Mouse (Mus musculus) heart, postnatal 36 days (tissue): ENCODE measurements at regions not wholly inside any gene's neighbourhood (a gene's known extent, or its start where the extent isn't known, plus 50 kb on each side); places are given as distances from the start of the nearest gene placed in this dataset.
A peak's percentile ranks its signal among the peaks of the same experiment; 100 is the strongest.

Source experiments
- DNase-seq, 2 experiments: peaks; one replicate each; pipeline ENCODE4 v3.0.0; 2021 to 2022
- intact Hi-C: fragments of 180-260 bp; cut with DNase I; formaldehyde crosslinking; loops from one replicate; pipeline ENCODE4 v1.15.1; 2025

DNA sequence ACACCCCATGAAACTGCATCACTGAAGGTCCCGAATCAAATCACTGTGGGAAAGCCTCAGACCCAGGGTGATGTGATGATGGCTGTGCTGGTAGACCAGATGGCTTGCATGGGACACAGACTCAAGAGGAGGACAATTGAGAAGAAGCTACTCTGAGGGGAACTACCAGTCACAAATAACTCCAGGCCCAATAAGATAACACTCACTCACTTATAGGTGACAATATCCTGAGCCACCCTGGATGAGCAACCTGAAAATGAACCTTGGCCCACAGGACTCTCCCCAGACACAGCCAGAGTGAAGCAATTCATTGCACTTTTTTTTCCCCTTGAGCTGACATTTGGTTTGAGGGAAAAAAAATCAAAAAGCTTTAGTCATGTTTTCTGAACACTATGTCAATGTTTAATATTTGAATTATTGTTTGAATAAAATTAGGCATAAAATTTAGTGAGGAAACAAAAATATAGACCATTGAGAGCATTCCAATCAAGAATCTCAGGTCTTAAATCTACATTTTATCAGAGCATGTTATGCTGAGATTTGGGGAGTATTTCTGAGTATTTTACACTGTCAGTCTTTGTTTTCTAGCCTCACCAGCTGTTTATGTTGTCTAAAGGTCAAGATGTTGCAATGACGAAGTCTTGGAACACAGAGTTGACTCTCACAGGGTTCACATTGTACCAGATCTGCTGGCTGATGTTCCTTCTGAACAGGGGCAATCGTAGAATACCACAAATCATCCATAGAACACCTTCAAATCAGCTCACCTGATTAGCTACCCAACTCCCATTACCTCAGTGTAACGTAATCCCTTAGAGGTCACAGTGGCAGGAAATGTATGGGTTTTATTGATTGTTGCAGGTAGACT, 67.9 kb upstream of the Gm6993 start:
- no peak for DNase-seq
- intact Hi-C loops, result loop anchor here (1.0 to 5.0 kb wide), 2 partner anchors 12 to 40 kb away; no protein-coding TSS in a partner anchor

DNA sequence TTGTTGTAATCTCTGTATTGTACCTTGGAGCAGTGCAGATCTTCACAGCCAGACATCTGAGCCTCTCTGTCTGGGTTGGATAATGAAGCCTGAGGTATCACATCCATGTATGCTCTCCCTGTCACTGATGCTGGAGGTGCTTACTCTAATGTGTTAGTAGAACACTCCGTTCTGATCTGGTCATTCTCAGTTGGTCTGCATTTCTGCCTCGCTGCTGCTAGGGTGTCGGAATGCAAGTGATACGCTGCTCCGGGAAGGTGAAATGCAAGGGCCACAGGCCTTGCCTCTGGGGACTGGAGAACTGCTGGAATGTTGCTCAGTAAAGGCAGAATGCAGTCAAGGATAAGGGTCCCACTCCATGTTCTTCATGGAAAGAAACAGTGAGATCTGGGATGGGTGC, 67.1 kb upstream of the Gm6993 start:
- intact Hi-C loops, result loop anchor here (5.0 kb wide), 1 partner anchor 39 kb away; no protein-coding TSS in a partner anchor
- no peak for DNase-seq

DNA sequence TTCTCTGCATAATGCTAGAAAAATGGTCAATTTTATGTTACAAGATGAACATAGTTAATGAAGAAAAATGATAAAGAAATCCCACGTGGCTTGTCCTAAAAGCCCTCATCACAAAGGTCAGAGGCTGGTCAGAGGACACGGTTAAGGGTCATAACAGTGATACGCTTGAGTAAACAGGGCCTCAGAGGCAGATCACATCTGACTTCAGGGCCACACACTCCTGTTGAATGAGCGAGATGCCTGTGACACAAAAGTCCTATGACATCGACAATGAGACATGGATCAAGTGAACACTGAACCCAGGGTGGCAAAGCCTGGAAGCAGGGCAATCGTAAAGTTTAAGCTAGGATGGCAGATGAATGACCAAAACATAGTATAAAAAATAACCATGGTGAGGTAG, 61.0 kb upstream of the Gm6993 start:
- DNase-seq, result no peak
- intact Hi-C loops, result no loop called here

DNA sequence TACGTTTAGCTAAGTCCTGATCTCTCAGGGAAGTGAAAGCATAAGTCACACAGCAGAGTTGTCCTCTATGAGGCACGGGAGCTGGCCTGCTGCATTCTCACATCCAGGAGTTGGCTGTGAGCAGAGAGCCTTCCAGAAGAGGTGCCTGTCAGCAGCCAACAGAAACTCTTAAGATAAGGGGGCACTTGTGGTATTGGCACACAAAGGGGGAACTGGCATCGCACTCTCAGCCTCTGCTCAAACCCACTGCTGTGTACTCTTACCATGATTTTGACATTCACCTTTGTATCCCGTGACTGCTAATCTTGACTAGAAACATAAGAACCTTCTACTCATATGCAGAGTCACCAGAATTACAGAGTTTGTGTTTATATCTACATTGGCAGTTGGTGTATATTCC, 56.9 kb upstream of the Gm6993 start:
- intact Hi-C loops, result loop anchor here (1.0 kb wide), 1 partner anchor 11 kb away; no protein-coding TSS in a partner anchor
- peak in 1 of 2 experiments; percentile 47 for DNase-seq

DNA sequence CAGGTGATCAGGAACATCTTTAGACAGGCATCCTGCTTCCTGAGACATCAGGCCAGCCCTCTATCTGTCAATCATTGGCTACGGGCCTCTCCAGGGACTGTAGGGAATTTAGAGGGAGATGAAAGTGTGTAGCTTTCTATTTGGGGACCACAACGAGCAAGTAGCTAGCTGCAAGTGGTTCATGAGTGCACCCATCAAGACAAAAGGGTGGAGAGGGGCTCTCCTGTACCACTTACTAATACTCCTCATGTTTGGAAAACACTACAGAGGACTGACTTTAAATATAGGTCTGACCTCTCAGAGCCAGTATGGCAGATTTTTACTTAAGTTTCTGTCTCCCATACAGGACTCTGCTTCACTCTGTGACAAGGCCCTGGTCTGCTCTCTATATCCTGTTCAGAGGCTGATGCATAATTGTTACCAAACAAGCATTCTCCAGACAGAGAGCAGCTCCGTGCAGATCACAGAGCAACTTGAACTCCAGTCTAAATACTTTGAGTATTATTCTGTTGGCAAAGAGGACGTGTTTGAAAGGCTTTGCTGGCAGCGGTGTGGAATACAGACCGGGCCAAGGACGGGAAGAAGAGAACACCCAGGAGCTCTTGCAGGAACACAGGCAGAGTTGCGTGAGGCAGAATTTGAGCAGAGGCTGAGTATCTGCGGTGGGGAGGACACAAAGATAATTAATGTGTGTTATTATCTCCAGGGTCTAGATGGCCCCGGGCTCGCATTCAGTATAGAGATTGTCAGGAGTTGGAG, 56.2 kb upstream of the Gm6993 start:
- DNase-seq, result peak; percentile 59 to 65
- intact Hi-C loops, result loop anchor here (1.0 kb wide), 1 partner anchor 12 kb away; no protein-coding TSS in a partner anchor

DNA sequence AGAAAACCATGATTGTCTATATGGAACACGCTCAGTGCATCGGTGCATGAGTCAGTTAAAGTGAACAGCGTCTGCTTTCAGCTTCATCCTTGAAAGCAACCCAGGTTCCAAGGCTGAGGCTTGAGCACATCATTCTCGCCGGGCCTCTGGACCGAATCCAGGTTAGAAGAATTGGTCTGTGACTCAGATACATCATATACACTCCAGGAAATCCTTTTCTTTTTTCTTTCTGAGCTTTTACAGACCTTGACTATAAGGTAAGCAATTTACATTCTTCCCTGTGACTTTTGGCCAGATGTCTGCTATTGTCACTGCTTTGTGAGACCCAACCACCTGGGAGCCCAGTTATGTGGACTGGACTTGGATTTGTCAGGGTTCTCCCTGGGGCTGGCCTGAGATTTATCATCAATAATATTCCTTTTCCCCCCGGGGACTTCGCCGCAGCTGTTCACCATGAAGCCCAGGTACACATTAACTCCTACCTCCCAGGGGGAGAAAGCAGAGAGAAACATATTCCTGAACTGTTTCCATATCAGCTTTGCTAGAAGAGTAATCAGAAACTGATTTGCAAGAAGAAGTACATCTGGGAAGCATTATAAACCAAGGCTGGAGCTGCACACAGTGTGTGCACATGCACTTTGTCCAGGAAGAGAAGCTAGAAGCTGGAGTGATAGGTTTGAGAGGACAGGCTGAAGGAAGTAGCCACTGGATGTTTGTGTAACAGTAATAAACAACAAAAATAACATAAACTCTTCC, 55.2 kb upstream of the Gm6993 start:
- DNase-seq, result no peak
- intact Hi-C loops, result no loop called here

DNA sequence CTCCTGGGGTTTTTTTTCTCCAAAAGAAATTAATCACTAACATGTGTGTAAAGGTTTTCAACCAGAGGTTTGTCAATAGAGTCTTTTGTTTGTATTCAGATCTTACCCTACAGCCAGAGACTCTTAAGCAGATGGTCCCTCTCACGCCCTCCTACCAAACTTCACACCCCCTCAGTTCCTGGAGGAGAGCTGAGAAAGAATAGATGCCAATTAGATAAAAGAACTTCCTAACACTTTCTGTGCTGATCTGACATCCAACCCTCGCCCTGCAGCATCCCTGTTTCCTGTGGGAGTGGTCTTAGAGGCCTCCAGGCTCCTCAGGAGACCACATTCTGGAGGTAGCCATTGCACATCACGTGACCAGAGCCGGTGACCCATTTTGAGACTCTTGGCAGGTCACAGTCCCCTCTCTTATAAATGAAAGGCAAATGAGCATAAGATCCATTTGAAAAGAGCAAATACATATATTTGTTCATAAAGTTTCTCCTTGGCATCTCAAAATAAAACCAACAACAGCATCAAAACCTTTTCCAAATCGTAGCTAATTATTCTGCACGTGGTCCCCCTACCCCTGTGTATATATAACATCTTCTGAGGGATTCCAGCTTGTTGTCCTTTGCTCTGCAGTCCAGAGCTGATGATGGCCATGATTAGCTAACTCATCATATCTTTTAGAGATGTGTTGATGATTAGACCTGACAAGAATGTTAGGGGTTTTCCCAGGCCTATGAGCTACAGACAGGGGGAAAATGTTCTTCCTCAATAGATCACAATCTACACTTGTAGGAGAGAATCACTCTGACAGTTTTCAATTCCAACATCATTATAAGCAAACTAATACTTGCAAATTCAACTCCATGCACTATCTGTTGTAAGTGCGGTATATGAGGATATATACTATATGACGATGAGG, 54.4 kb upstream of the Gm6993 start:
- no peak for DNase-seq
- intact Hi-C loops, result no loop called here

DNA sequence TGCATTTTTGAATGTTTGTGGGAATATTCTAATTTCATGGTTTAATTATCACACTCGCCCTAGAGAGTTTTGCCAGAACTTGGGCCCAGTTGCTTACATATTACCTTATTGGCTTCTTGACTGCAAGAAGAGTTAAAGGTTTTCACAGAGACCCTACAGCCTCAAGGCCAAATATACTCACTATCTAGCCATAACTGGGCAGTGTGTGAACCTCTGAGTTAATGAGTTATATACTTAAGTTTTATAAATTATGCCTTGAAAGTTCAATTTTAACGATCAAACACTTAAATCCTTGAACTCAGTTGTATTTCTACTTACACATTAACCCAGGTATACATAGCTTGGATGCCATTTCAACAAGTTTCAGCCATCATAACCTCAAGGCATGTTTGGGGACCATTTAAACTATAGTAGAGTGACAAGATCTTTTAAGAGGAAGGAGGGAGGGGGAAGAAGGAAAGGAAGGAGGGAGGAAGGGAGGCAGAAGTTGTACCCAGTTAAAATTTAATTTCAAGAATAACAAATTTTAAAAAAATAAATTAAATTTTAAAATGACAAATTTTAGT, 52.5 kb upstream of the Gm6993 start:
- DNase-seq, result no peak
- intact Hi-C loops, result no loop called here

DNA sequence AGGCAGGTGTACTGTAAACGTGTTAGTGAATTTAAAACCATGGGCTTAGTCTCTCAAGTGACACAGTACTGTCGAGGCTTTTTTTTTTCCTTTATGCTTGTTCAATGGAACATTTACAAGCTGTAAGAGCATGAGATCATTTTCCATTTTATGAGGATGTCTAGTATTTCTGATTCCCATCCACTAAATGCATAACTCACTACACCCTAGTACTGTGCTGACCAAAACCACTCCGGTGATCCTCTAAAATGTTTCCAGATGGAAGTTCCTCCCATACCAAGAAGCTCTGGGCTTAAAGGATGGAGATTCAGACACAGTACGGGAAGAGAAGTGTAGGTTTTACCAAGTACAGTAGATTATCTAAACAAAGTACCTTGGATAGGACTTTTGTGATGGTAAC, 50.3 kb upstream of the Gm6993 start:
- no peak for DNase-seq
- intact Hi-C loops, result loop anchor here (2.0 kb wide), 1 partner anchor 75 kb away; the partner anchor contains the start of gene Lamb1
